Mouse (Mus musculus): Measurements from ENCODE around the gene Prkn. TPM values are rescaled to one million over a fixed set of nuclear protein-coding genes. Genes with fewer than 3 reads are reported as not detected.

The Prkn gene
- polyA plus RNA-seq, 1 experiment = not detected

- Histone ChIP-seq H3K27me3 (ENCODE audit: control insufficient read depth, insufficient read depth, insufficient read length) (peaks cover 2% of the 10 kb centered on the region), H3K79me3 (ENCODE audit: low read depth) (no peaks in the 10 kb centered on the region)
These were observed 1156.1 kb downstream of the Prkn start for GRCm38 (mm10) chr17:11996311-11996710.

DNA sequence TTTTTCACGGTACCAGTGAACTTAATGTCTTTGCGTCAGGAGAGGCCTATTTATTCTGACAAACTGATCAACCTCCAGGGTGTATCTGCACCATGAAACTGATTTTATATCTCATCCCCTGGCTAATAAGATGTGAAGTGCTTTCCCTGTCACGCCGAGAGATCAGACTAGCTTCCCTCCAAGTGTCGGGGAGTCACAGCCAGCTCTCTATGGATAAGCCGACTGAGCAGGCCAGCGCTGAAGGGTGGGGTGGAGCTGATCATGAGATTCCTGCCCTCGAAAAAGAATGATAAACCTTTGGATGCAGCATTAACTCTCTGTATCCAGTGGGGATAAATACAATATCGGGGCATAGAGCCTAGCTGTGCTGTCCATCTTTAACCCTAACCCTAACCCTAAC, 1160.1 kb downstream of the Prkn start:
- Histone ChIP-seq H3K27me3 (ENCODE audit: control insufficient read depth, insufficient read depth, insufficient read length) (peaks cover 6% of the 10 kb centered on the region), H3K79me3 (ENCODE audit: low read depth) (no peaks in the 10 kb centered on the region), H3ac (ENCODE audit: control insufficient read depth, insufficient read length, low read depth) (no peak overlapping the region), H3K4me3 (ENCODE audit: insufficient read depth, poor library complexity, severe bottlenecking) (no peak overlapping the region), H3K36me3 (ENCODE audit: control insufficient read depth, insufficient read depth) (no peaks in the 10 kb centered on the region), H3K79me2 (ENCODE audit: control insufficient read depth, insufficient read depth) (no peaks in the 10 kb centered on the region)
- TF ChIP-seq MYOG (IDR thresholded peaks at IDR 0.05; ENCODE audit: control insufficient read depth, extremely low read depth, insufficient read length) (no peak), CEBPB (IDR thresholded peaks at IDR 0.05; ENCODE audit: low read depth) (no peak), CTCF (IDR thresholded peaks at IDR 0.05; ENCODE audit: control insufficient read depth, insufficient read depth, insufficient read length) (no peak), FOSL1 (IDR thresholded peaks at IDR 0.05; ENCODE audit: insufficient read depth, low read length, poor library complexity, severe bottlenecking) (no peak), USF1 (IDR thresholded peaks at IDR 0.05; ENCODE audit: low read depth) (no peak)

More at GRCm38 (mm10) chr17:11996311-11996710, 1156.1 kb downstream of the Prkn start:
- Histone ChIP-seq H3K79me2 (ENCODE audit: control insufficient read depth, insufficient read depth) (no peaks in the 10 kb centered on the region), H3K4me3 (ENCODE audit: insufficient read depth, poor library complexity, severe bottlenecking) (no peak overlapping the region), H3K36me3 (ENCODE audit: control insufficient read depth, insufficient read depth) (no peaks in the 10 kb centered on the region), H3ac (ENCODE audit: control insufficient read depth, insufficient read length, low read depth) (no peak overlapping the region)
- TF ChIP-seq FOSL1 (IDR thresholded peaks at IDR 0.05; ENCODE audit: insufficient read depth, low read length, poor library complexity, severe bottlenecking) = no peak
- no peak for TF ChIP-seq USF1 (IDR thresholded peaks at IDR 0.05; ENCODE audit: low read depth)
- TF ChIP-seq MYOD1 (IDR thresholded peaks at IDR 0.05; ENCODE audit: control insufficient read depth, insufficient read length, low read depth) = no peak
- no peak for TF ChIP-seq CTCF (IDR thresholded peaks at IDR 0.05; ENCODE audit: control insufficient read depth, insufficient read depth, insufficient read length)
- no peak for TF ChIP-seq CEBPB (IDR thresholded peaks at IDR 0.05; ENCODE audit: low read depth)
- no peak for TF ChIP-seq MYOG (IDR thresholded peaks at IDR 0.05; ENCODE audit: control insufficient read depth, extremely low read depth, insufficient read length)
- TF ChIP-seq MAX (IDR thresholded peaks at IDR 0.05) = no peak

- Histone ChIP-seq H3K79me2 (ENCODE audit: control insufficient read depth, insufficient read depth) (no peaks in the 10 kb centered on the region), H3K79me3 (ENCODE audit: low read depth) (no peaks in the 10 kb centered on the region), H3ac (ENCODE audit: control insufficient read depth, insufficient read length, low read depth) (no peak overlapping the region), H3K4me3 (ENCODE audit: insufficient read depth, poor library complexity, severe bottlenecking) (no peak overlapping the region), H3K36me3 (ENCODE audit: control insufficient read depth, insufficient read depth) (no peaks in the 10 kb centered on the region), H3K27me3 (ENCODE audit: control insufficient read depth, insufficient read depth, insufficient read length) (no peaks in the 10 kb centered on the region)
- no peak for TF ChIP-seq FOSL1 (IDR thresholded peaks at IDR 0.05; ENCODE audit: insufficient read depth, low read length, poor library complexity, severe bottlenecking)
- TF ChIP-seq MYOG (IDR thresholded peaks at IDR 0.05; ENCODE audit: control insufficient read depth, extremely low read depth, insufficient read length) = no peak
- TF ChIP-seq MYOD1 (IDR thresholded peaks at IDR 0.05; ENCODE audit: control insufficient read depth, insufficient read length, low read depth) = no peak
- no peak for TF ChIP-seq CEBPB (IDR thresholded peaks at IDR 0.05; ENCODE audit: low read depth)
- no peak for TF ChIP-seq CTCF (IDR thresholded peaks at IDR 0.05; ENCODE audit: control insufficient read depth, insufficient read depth, insufficient read length)
- no peak for TF ChIP-seq USF1 (IDR thresholded peaks at IDR 0.05; ENCODE audit: low read depth)
- TF ChIP-seq MAX (IDR thresholded peaks at IDR 0.05) = no peak
These were observed 1181.1 kb downstream of the Prkn start for GRCm38 (mm10) chr17:12021326-12021725.

GRCm38 (mm10) chr17:12029362-12029761, 1189.2 kb downstream of the Prkn start:
- TF ChIP-seq CTCF (IDR thresholded peaks at IDR 0.05; ENCODE audit: control insufficient read depth, insufficient read depth, insufficient read length) = no peak
- TF ChIP-seq FOSL1 (IDR thresholded peaks at IDR 0.05; ENCODE audit: insufficient read depth, low read length, poor library complexity, severe bottlenecking) = no peak
- TF ChIP-seq USF1 (IDR thresholded peaks at IDR 0.05; ENCODE audit: low read depth) = no peak
- TF ChIP-seq MAX (IDR thresholded peaks at IDR 0.05) = no peak
- no peak for TF ChIP-seq MYOD1 (IDR thresholded peaks at IDR 0.05; ENCODE audit: control insufficient read depth, insufficient read length, low read depth)
- no peak for TF ChIP-seq CEBPB (IDR thresholded peaks at IDR 0.05; ENCODE audit: low read depth)
- Histone ChIP-seq H3ac (ENCODE audit: control insufficient read depth, insufficient read length, low read depth) (no peak overlapping the region), H3K36me3 (ENCODE audit: control insufficient read depth, insufficient read depth) (no peaks in the 10 kb centered on the region), H3K27me3 (ENCODE audit: control insufficient read depth, insufficient read depth, insufficient read length) (peaks cover 12% of the 10 kb centered on the region), H3K79me2 (ENCODE audit: control insufficient read depth, insufficient read depth) (no peaks in the 10 kb centered on the region), H3K4me3 (ENCODE audit: insufficient read depth, poor library complexity, severe bottlenecking) (no peak overlapping the region), H3K79me3 (ENCODE audit: low read depth) (no peaks in the 10 kb centered on the region)

DNA sequence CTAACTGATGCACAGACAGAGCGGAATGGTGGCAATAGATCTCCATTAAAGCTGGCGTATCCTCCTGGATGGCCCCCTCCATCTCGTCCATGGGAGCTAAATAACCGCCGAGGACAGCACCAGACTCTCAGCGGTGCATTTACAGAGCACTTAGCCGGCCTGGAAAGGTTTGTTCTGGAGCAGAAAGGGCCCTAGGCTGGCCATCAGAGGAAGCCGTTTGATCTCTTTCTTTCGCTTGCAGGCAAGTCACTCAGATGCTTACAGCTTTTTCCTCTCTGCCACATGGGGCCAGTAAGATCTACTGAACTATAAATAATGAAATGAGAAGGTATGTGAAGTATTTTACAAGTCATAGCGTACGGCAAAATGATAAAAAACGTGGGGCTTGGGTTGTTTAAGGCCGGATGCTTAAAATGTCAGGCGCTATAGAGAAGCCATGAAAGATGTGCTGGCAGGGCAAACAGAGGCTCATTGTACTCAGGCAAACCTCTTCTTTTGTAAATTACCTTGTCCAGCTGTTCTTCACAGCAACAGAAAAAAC, 1189.8 kb downstream of the Prkn start:
- peaks cover 15% of the 10 kb centered on the region for H3K27me3 ChIP-seq (ENCODE audit: control insufficient read depth, insufficient read depth, insufficient read length)
- H3K79me2 ChIP-seq (ENCODE audit: control insufficient read depth, insufficient read depth) = no peaks in the 10 kb centered on the region
- H3K79me3 ChIP-seq (ENCODE audit: low read depth) = no peaks in the 10 kb centered on the region
- TF ChIP-seq USF1 (IDR thresholded peaks at IDR 0.05; ENCODE audit: low read depth) (no peak), MAX (IDR thresholded peaks at IDR 0.05) (no peak), MYOG (IDR thresholded peaks at IDR 0.05; ENCODE audit: control insufficient read depth, extremely low read depth, insufficient read length) (no peak), CTCF (IDR thresholded peaks at IDR 0.05; ENCODE audit: control insufficient read depth, insufficient read depth, insufficient read length) (no peak), FOSL1 (IDR thresholded peaks at IDR 0.05; ENCODE audit: insufficient read depth, low read length, poor library complexity, severe bottlenecking) (no peak), MYOD1 (IDR thresholded peaks at IDR 0.05; ENCODE audit: control insufficient read depth, insufficient read length, low read depth) (no peak), CEBPB (IDR thresholded peaks at IDR 0.05; ENCODE audit: low read depth) (no peak)
- no peaks in the 10 kb centered on the region for H3K36me3 ChIP-seq (ENCODE audit: control insufficient read depth, insufficient read depth)
- H3K4me3 ChIP-seq (ENCODE audit: insufficient read depth, poor library complexity, severe bottlenecking) = no peak overlapping the region
- H3ac ChIP-seq (ENCODE audit: control insufficient read depth, insufficient read length, low read depth) = no peak overlapping the region
